Mouse (Mus musculus): ENCODE results near the gene Hes7. TPM values are rescaled to one million over a fixed set of nuclear protein-coding genes. Genes with fewer than 3 reads are reported as not detected.
A peak's percentile ranks its signal among the peaks of the same experiment; 100 is the strongest.

Gene Hes7
- total and polyA plus RNA-seq, 3 experiments, result 0.04 TPM; not detected in 2

- in situ Hi-C loops (cut with MboI; ENCODE audit: low pct_ligation_motif_present, low pct_unique_long_range_greater_than_20kb, low sequenced_read_pairs) (no loop called here), dilution Hi-C loops (cut with MboI; ENCODE audit: extremely low pct_ligation_motif_present, extremely low pct_unique_long_range_greater_than_20kb, low sequenced_read_pairs) (no loop called here)
- Histone ChIP-seq H3K4me1 (ENCODE audit: control insufficient read depth in 1 of 2, insufficient read depth in 2 of 2) (peaks cover 0 to 24% of the 10 kb centered on the region in 2 experiments; a peak in 2 of 4 replicates), H3K36me3 (replicated peaks in 1 of 2; ENCODE audit: control insufficient read depth in 1 of 2, insufficient read depth in 1 of 2, low read length in 1 of 2) (peaks cover 33 to 38% of the 10 kb centered on the region in 2 experiments), H3K27ac (ENCODE audit: insufficient read depth, low read depth) (no peak overlapping the region), H3K27me3 (replicated peaks) (peaks cover 52% of the 10 kb centered on the region), H3K79me2 (replicated peaks; ENCODE audit: control insufficient read depth, extremely low read depth, insufficient read depth, poor library complexity, severe bottlenecking) (no peaks in the 10 kb centered on the region), H3K4me2 (ENCODE audit: insufficient read depth, low read depth, poor library complexity, severe bottlenecking) (peak overlapping the region; percentile 60), H3K4me3 (replicated peaks in 1 of 3; ENCODE audit: low read depth in 2 of 3, low read length in 2 of 3, poor library complexity in 1 of 3) (peak overlapping the region in 2 of 3 experiments; percentile 35 to 42), H3K9ac (ENCODE audit: insufficient read depth, low read depth) (peak overlapping the region; percentile 25; the same call in 1 of the 2 replicates), H3K9me3 (replicated peaks; ENCODE audit: low read length) (no peaks in the 10 kb centered on the region)
- TF ChIP-seq CHD2 (IDR thresholded peaks at IDR 0.05; ENCODE audit: low read length), result no peak
- TF ChIP-seq MXI1 (IDR thresholded peaks at IDR 0.05; ENCODE audit: low read depth, low read length), result no peak; the same call in 1 of the 2 replicates
- no peak for TF ChIP-seq RCOR1 (conservative IDR thresholded peaks at IDR 0.05; ENCODE audit: low read depth, low read length)
- no peak for TF ChIP-seq MYC (IDR thresholded peaks at IDR 0.05; ENCODE audit: low read depth, low read length)
- TF ChIP-seq IRF4 (IDR thresholded peaks at IDR 0.05; ENCODE audit: low read depth, low read length), result no peak
- no peak for TF ChIP-seq GABPA (IDR thresholded peaks at IDR 0.05; ENCODE audit: insufficient replicate concordance, low read depth, low read length)
- TF ChIP-seq ZKSCAN1 (IDR thresholded peaks at IDR 0.05; ENCODE audit: borderline replicate concordance, low read depth, low read length), result no peak
- TF ChIP-seq MEF2A (IDR thresholded peaks at IDR 0.05; ENCODE audit: borderline replicate concordance, low read depth, low read length), result no peak
- no peak for TF ChIP-seq UBTF (IDR thresholded peaks at IDR 0.05; ENCODE audit: low read depth, low read length)
- TF ChIP-seq ELF1 (IDR thresholded peaks at IDR 0.05; ENCODE audit: low read depth, low read length), result no peak
- no peak for TF ChIP-seq EP300 (IDR thresholded peaks at IDR 0.05; ENCODE audit: low read length)
- TF ChIP-seq HCFC1 (IDR thresholded peaks at IDR 0.05; ENCODE audit: low read depth, low read length), result no peak
- no peak for TF ChIP-seq E2F4 (IDR thresholded peaks at IDR 0.05; ENCODE audit: insufficient replicate concordance, low read depth, low read length)
- DNase-seq (ENCODE audit: extremely low read depth), result no peak
Observed at GRCm38 (mm10) chr11:69111051-69111810, 9.0 kb upstream of the Hes7 start.

- H3K4me3 ChIP-seq (replicated peaks in 1 of 3; ENCODE audit: low read depth in 2 of 3, low read length in 2 of 3, poor library complexity in 1 of 3), result no peak overlapping the region
- H3K9me3 ChIP-seq (replicated peaks; ENCODE audit: low read length), result no peaks in the 10 kb centered on the region
- DNase-seq (ENCODE audit: extremely low read depth), result no peak
- TF ChIP-seq PAX5 (IDR thresholded peaks at IDR 0.05; ENCODE audit: low read length), result no peak
- no peak for TF ChIP-seq MAX (IDR thresholded peaks at IDR 0.05; ENCODE audit: low read length)
- no peak for TF ChIP-seq MXI1 (IDR thresholded peaks at IDR 0.05; ENCODE audit: low read depth, low read length)
- TF ChIP-seq ZMIZ1 (IDR thresholded peaks at IDR 0.05; ENCODE audit: low read depth, low read length), result no peak
- TF ChIP-seq NRF1 (IDR thresholded peaks at IDR 0.05; ENCODE audit: low read depth, low read length), result no peak
- no peak for TF ChIP-seq ZC3H11A (IDR thresholded peaks at IDR 0.05; ENCODE audit: low read depth, low read length)
- no peak for TF ChIP-seq BHLHE40 (IDR thresholded peaks at IDR 0.05; ENCODE audit: low read depth, low read length)
- H3K27ac ChIP-seq (ENCODE audit: insufficient read depth, low read depth), result no peak overlapping the region
- H3K4me2 ChIP-seq (ENCODE audit: insufficient read depth, low read depth, poor library complexity, severe bottlenecking), result no peak overlapping the region
- H3K9ac ChIP-seq (ENCODE audit: insufficient read depth, low read depth), result no peak overlapping the region
- dilution Hi-C loops (cut with MboI; ENCODE audit: extremely low pct_ligation_motif_present, extremely low pct_unique_long_range_greater_than_20kb, low sequenced_read_pairs) (no loop called here), in situ Hi-C loops (cut with MboI; ENCODE audit: low pct_ligation_motif_present, low pct_unique_long_range_greater_than_20kb, low sequenced_read_pairs) (no loop called here)
- peaks cover 27 to 32% of the 10 kb centered on the region in 2 experiments for H3K36me3 ChIP-seq (replicated peaks in 1 of 2; ENCODE audit: control insufficient read depth in 1 of 2, insufficient read depth in 1 of 2, low read length in 1 of 2)
- H3K79me2 ChIP-seq (replicated peaks; ENCODE audit: control insufficient read depth, extremely low read depth, insufficient read depth, poor library complexity, severe bottlenecking), result no peaks in the 10 kb centered on the region
- peaks cover 58% of the 10 kb centered on the region for H3K27me3 ChIP-seq (replicated peaks)
- H3K4me1 ChIP-seq (ENCODE audit: control insufficient read depth in 1 of 2, insufficient read depth in 2 of 2), result peaks cover 0 to 24% of the 10 kb centered on the region in 2 experiments; a peak in 2 of 4 replicates
Observed at GRCm38 (mm10) chr11:69111865-69112264, 8.3 kb upstream of the Hes7 start.
